Mouse (Mus musculus): Measurements from ENCODE around the gene Tmprss15. TPM values are rescaled to one million over a fixed set of nuclear protein-coding genes. Genes with fewer than 3 reads are reported as not detected.

The Tmprss15 gene
- polyA plus RNA-seq (2014; fragmentation: Illumina TruSeq; extraction: RNeasy Lipid Tissue Mini Kit (QIAGEN cat#74804); ENCODE audit: low read depth, low replicate concordance): not detected

GRCm38 (mm10) chr16:79090997-79091396 is at the start of gene Tmprss15:
TSS of gene Tmprss15 (minus strand) at chr16:79091097.

GRCm38 (mm10) chr16:78930382-78931286 is 160.3 kb downstream of the Tmprss15 start, which contains the start of gene Chodl:
TSS of gene Chodl (plus strand) at chr16:78930948.

Other genes with a start within 250 kb of the Tmprss15 start
- not detected for gene Chodl, start 160.1 kb downstream of the Tmprss15 start, polyA plus RNA-seq (2014; fragmentation: Illumina TruSeq; extraction: RNeasy Lipid Tissue Mini Kit (QIAGEN cat#74804); ENCODE audit: low read depth, low replicate concordance)